Comparison of ENCODE assay signal across 18 mouse cellular contexts in genomic region chr2:137323445-137323844, GRCm38 (mm10).
"Had no signal": no experiment of that assay in that cellular context is flagged by ENCODE, and none has a peak within 500 bp of the region (broad histone marks: within the 10 kb centered on the region; RNA-seq: fewer than 3 reads in every experiment).

No protein-coding gene starts in this region.

- DNase-seq: cerebellum, adult 18-20 months; cerebellum, adult 2 months; cerebellum, adult 8-10 months; cerebellum, adult 9-10 months; cerebellum, adult 9-11 months; cerebellum, postnatal 10 days; cerebellum, postnatal 14 days; cerebellum, postnatal 25 days; cerebellum, postnatal 36 days; embryo, embryonic 11 days; forebrain, postnatal 0 days; gastrocnemius, adult 2 months; gastrocnemius, postnatal 10 days; gastrocnemius, postnatal 14 days; gastrocnemius, postnatal 25 days; gastrocnemius, postnatal 36 days; heart, adult 11 months; heart, adult 2 months had no signal
